Comparison of ENCODE assay signal across 8 mouse cellular contexts in the genomic region with DNA sequence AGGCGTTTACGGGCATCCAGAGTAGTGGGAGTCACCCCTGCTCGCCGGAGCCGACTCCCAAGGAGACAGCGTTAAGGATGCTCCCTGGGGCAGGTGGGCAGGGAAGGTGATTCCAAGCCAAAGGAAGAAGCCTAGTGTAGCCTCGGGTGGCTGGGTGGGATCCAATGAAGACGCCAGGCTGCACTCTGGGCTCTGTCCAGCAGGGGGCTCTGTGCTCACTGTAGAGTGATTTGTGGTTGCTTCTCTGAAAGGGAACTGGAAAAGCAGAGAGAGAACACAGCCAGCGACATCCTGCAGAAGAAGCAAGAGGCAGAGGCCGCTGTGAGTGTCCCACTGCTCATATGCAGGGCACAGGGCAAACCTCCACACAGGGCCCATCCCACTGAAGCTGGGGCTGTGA. TPM values are rescaled to one million over a fixed set of nuclear protein-coding genes. Genes with fewer than 3 reads are reported as not detected.
DNase-seq lines count a peak whose midpoint lies in the region; ATAC-seq and TF ChIP-seq lines count a peak whose summit lies in the region.

No protein-coding gene starts in this region.

- H3K27me3 ChIP-seq in intestine, embryonic 14.5 days (replicated peaks; ENCODE audit: control insufficient read depth, insufficient read depth, low read length) = no peaks in the 10 kb centered on the region
- H3K27me3 ChIP-seq in intestine, embryonic 16.5 days (replicated peaks; ENCODE audit: control insufficient read depth, insufficient read depth, low read length) = no peaks in the 10 kb centered on the region
- no peaks in the 10 kb centered on the region for H3K27me3 ChIP-seq in limb, embryonic 11.5 days (ENCODE audit: control insufficient read depth, insufficient read depth, low read length)
- H3K27me3 ChIP-seq in midbrain, postnatal 0 days (ENCODE audit: insufficient read depth, low read length) = no peaks in the 10 kb centered on the region

- H3K27ac ChIP-seq in intestine, embryonic 14.5 days (ENCODE audit: low read depth) = no peak overlapping the region
- no peak overlapping the region for H3K27ac ChIP-seq in intestine, embryonic 16.5 days (ENCODE audit: low read length)
- H3K27ac ChIP-seq in limb, embryonic 11.5 days (replicated peaks; ENCODE audit: low read depth, low read length) = no peak overlapping the region
- H3K27ac ChIP-seq in midbrain, postnatal 0 days (ENCODE audit: low read depth, low read length) = 0 out of 2 replicates have a peak overlapping the region, but pooled peaks have one; percentile 52

- no peak overlapping the region for H3K4me2 ChIP-seq in intestine, embryonic 14.5 days (ENCODE audit: low read length)
- H3K4me2 ChIP-seq in intestine, embryonic 16.5 days (ENCODE audit: low read depth, low read length) = no peak overlapping the region
- H3K4me2 ChIP-seq in limb, embryonic 11.5 days (ENCODE audit: low read depth, severe bottlenecking) = no peak overlapping the region
- no peak overlapping the region for H3K4me2 ChIP-seq in midbrain, postnatal 0 days (ENCODE audit: low read depth, low read length, poor library complexity, severe bottlenecking)

- no peak overlapping the region for H3K9ac ChIP-seq in intestine, embryonic 14.5 days (ENCODE audit: low read length)
- H3K9ac ChIP-seq in intestine, embryonic 16.5 days (ENCODE audit: low read depth, low read length) = no peak overlapping the region
- H3K9ac ChIP-seq in limb, embryonic 11.5 days (ENCODE audit: low read length) = no peak overlapping the region
- H3K9ac ChIP-seq in midbrain, postnatal 0 days (replicated peaks; ENCODE audit: low read length, poor library complexity, severe bottlenecking) = no peak overlapping the region

- peaks cover 78% of the 10 kb centered on the region for H3K36me3 ChIP-seq in intestine, embryonic 14.5 days (ENCODE audit: control insufficient read depth, insufficient read depth, low read length)
- peaks cover 37% of the 10 kb centered on the region for H3K36me3 ChIP-seq in intestine, embryonic 16.5 days (ENCODE audit: control insufficient read depth, insufficient read depth, low read length)
- H3K36me3 ChIP-seq in limb, embryonic 11.5 days (ENCODE audit: control insufficient read depth, insufficient read depth, low read length) = peaks cover 42% of the 10 kb centered on the region
- H3K36me3 ChIP-seq in midbrain, postnatal 0 days (ENCODE audit: insufficient read depth, low read length) = peaks cover 30% of the 10 kb centered on the region

- DNase-seq in intestine, embryonic 14.5 days (ENCODE audit: low spot score) = peak; percentile 98
- peak; percentile 78 for DNase-seq in cerebellum, adult 9-11 months
- DNase-seq in frontal cortex, postnatal 10 days (ENCODE audit: low spot score in 2 of 2) = peak; percentile 68 to 84
- peak; percentile 88 for DNase-seq in kidney, adult 18-20 months
- DNase-seq in limb, embryonic 11.5 days (ENCODE audit: low spot score) = peak; percentile 92
- peak; percentile 86 for DNase-seq in midbrain, postnatal 0 days (ENCODE audit: low spot score)
- DNase-seq in spleen, postnatal 10 days (ENCODE audit: low spot score in 2 of 2) = peak; percentile 86 to 93

- peak; percentile 94 for TF ChIP-seq CTCF in midbrain, postnatal 0 days (IDR thresholded peaks at IDR 0.05)

- 0 out of 2 replicates have a peak, but pooled peaks cover 3% of the 10 kb centered on the region for H3K9me3 ChIP-seq in intestine, embryonic 14.5 days (ENCODE audit: control insufficient read depth, low read length)
- H3K9me3 ChIP-seq in intestine, embryonic 16.5 days (ENCODE audit: control insufficient read depth, low read length) = no peaks in the 10 kb centered on the region; the same call in 1 of the 2 replicates
- no peaks in the 10 kb centered on the region for H3K9me3 ChIP-seq in limb, embryonic 11.5 days (ENCODE audit: control insufficient read depth, low read length)
- H3K9me3 ChIP-seq in midbrain, postnatal 0 days (ENCODE audit: low read length) = no peaks in the 10 kb centered on the region

- H3K4me3 ChIP-seq in intestine, embryonic 14.5 days (ENCODE audit: low read depth, low read length) = no peak overlapping the region
- H3K4me3 ChIP-seq in intestine, embryonic 16.5 days (ENCODE audit: low read length) = no peak overlapping the region
- H3K4me3 ChIP-seq in limb, embryonic 11.5 days (ENCODE audit: low read depth, low read length) = no peak overlapping the region
- no peak overlapping the region for H3K4me3 ChIP-seq in midbrain, postnatal 0 days (ENCODE audit: low read depth, low read length)

- no peak for ATAC-seq in intestine, embryonic 14.5 days (replicated peaks; ENCODE audit: low FRiP score, low TSS enrichment, low read depth)
- no peak for ATAC-seq in intestine, embryonic 16.5 days
- no peak for ATAC-seq in limb, embryonic 11.5 days (ENCODE audit: insufficient number of reproducible peaks, low FRiP score, low TSS enrichment, low read depth)
- peak; percentile 28; the same call in 1 of the 2 replicates for ATAC-seq in midbrain, postnatal 0 days (ENCODE audit: low FRiP score)

- no peaks in the 10 kb centered on the region for H3K4me1 ChIP-seq in intestine, embryonic 14.5 days (replicated peaks; ENCODE audit: control insufficient read depth, insufficient read depth, low read length)
- no peaks in the 10 kb centered on the region for H3K4me1 ChIP-seq in intestine, embryonic 16.5 days (ENCODE audit: control insufficient read depth, insufficient read depth, low read length)
- H3K4me1 ChIP-seq in limb, embryonic 11.5 days (ENCODE audit: control insufficient read depth, insufficient read depth, low read length) = peaks cover 2% of the 10 kb centered on the region; the same call in 1 of the 2 replicates
- no peaks in the 10 kb centered on the region for H3K4me1 ChIP-seq in midbrain, postnatal 0 days (ENCODE audit: insufficient read depth, low read length)

- WGBS in intestine, embryonic 14.5 days = 48% methylated on average over 10 of the region's 10 CpGs
- WGBS in intestine, embryonic 16.5 days = 36% methylated on average over 10 of the region's 10 CpGs
- 43% methylated on average over 10 of the region's 10 CpGs for WGBS in limb, embryonic 11.5 days
- whole genome bisulfite sequencing in midbrain, postnatal 0 days = 35% methylated on average over 10 of the region's 10 CpGs

RNA-seq across cellular contexts. Expression of a gene that starts 11.0 kb away (rescaled TPM):
- polyA plus RNA-seq in intestine, embryonic 14.5 days (2014; fragmentation: Nextera tagmentation; extraction: Ambion mirVana) = 29.8 and 34.0 TPM in 2 replicates
- 27.0 and 29.0 TPM in 2 replicates for polyA plus RNA-seq in intestine, embryonic 16.5 days (2015; fragmentation: Nextera tagmentation; extraction: Ambion mirVana)
- 27.3 and 29.5 TPM in 2 replicates for polyA plus RNA-seq in limb, embryonic 11.5 days (2014; fragmentation: Nextera tagmentation; extraction: Ambion mirVana)
- 13.8 and 21.1 TPM in 2 replicates for total RNA-seq in midbrain, postnatal 0 days (2014; rRNA removed)
- 42.7 and 45.7 TPM in 2 replicates for polyA plus RNA-seq in midbrain, postnatal 0 days (2015; fragmentation: Nextera tagmentation; extraction: Ambion mirVana)

RNA-seq across cellular contexts. Expression of a gene that starts 18.3 kb away (rescaled TPM):
- polyA plus RNA-seq in intestine, embryonic 14.5 days (2014; fragmentation: Nextera tagmentation; extraction: Ambion mirVana) = 23.1 and 24.5 TPM in 2 replicates
- 15.5 and 16.7 TPM in 2 replicates for polyA plus RNA-seq in intestine, embryonic 16.5 days (2015; fragmentation: Nextera tagmentation; extraction: Ambion mirVana)
- polyA plus RNA-seq in limb, embryonic 11.5 days (2014; fragmentation: Nextera tagmentation; extraction: Ambion mirVana) = 28.6 and 29.4 TPM in 2 replicates
- 17.2 and 18.3 TPM in 2 replicates for total RNA-seq in midbrain, postnatal 0 days (2014; rRNA removed)
- polyA plus RNA-seq in midbrain, postnatal 0 days (2015; fragmentation: Nextera tagmentation; extraction: Ambion mirVana) = 16.6 and 17.1 TPM in 2 replicates

RNA-seq across cellular contexts. Expression of a gene that starts 30.9 kb away (rescaled TPM):
- 5.9 and 6.1 TPM in 2 replicates for polyA plus RNA-seq in intestine, embryonic 14.5 days (2014; fragmentation: Nextera tagmentation; extraction: Ambion mirVana)
- 7.4 and 8.3 TPM in 2 replicates for polyA plus RNA-seq in intestine, embryonic 16.5 days (2015; fragmentation: Nextera tagmentation; extraction: Ambion mirVana)
- polyA plus RNA-seq in limb, embryonic 11.5 days (2014; fragmentation: Nextera tagmentation; extraction: Ambion mirVana) = 4.7 and 6.4 TPM in 2 replicates
- total RNA-seq in midbrain, postnatal 0 days (2014; rRNA removed) = 9.0 and 13.2 TPM in 2 replicates
- 3.5 and 4.1 TPM in 2 replicates for polyA plus RNA-seq in midbrain, postnatal 0 days (2015; fragmentation: Nextera tagmentation; extraction: Ambion mirVana)

RNA-seq across cellular contexts. Expression of a gene that starts 44.3 kb away (rescaled TPM):
- polyA plus RNA-seq in intestine, embryonic 14.5 days (2014; fragmentation: Nextera tagmentation; extraction: Ambion mirVana) = 72.7 and 76.7 TPM in 2 replicates
- polyA plus RNA-seq in intestine, embryonic 16.5 days (2015; fragmentation: Nextera tagmentation; extraction: Ambion mirVana) = 71.0 and 73.6 TPM in 2 replicates
- polyA plus RNA-seq in limb, embryonic 11.5 days (2014; fragmentation: Nextera tagmentation; extraction: Ambion mirVana) = 90.9 and 93.2 TPM in 2 replicates
- total RNA-seq in midbrain, postnatal 0 days (2014; rRNA removed) = 83.2 and 88.5 TPM in 2 replicates
- polyA plus RNA-seq in midbrain, postnatal 0 days (2015; fragmentation: Nextera tagmentation; extraction: Ambion mirVana) = 73.7 and 75.9 TPM in 2 replicates

RNA-seq across cellular contexts. Expression of a gene that starts 49.7 kb away (rescaled TPM):
- 16.3 and 28.0 TPM in 2 replicates for polyA plus RNA-seq in intestine, embryonic 14.5 days (2014; fragmentation: Nextera tagmentation; extraction: Ambion mirVana)
- polyA plus RNA-seq in intestine, embryonic 16.5 days (2015; fragmentation: Nextera tagmentation; extraction: Ambion mirVana) = 13.5 and 16.6 TPM in 2 replicates
- polyA plus RNA-seq in limb, embryonic 11.5 days (2014; fragmentation: Nextera tagmentation; extraction: Ambion mirVana) = 21.0 and 23.9 TPM in 2 replicates
- 7.8 and 8.9 TPM in 2 replicates for total RNA-seq in midbrain, postnatal 0 days (2014; rRNA removed)
- 17.0 and 20.6 TPM in 2 replicates for polyA plus RNA-seq in midbrain, postnatal 0 days (2015; fragmentation: Nextera tagmentation; extraction: Ambion mirVana)
